Mouse (Mus musculus) G1E (cell line): ENCODE results near the gene Tmem198. TPM values are rescaled to one million over a fixed set of nuclear protein-coding genes. Genes with fewer than 3 reads are reported as not detected.
A peak's percentile ranks its signal among the peaks of the same experiment; 100 is the strongest.

Experiments
- ATAC-seq: 2 replicates; pipeline ENCODE4 v1.8.0; 2016; ENCODE audit warnings: mild to moderate bottlenecking; ENCODE audit not compliant: insufficient number of reproducible peaks, poor library complexity, low FRiP score, severe bottlenecking; ENCODE audit errors: extremely low read depth
- DNase-seq: peaks from one replicate; pipeline ENCODE4 v3.0.0; 2012; ENCODE audit warnings: low spot score
- H3K27me3 ChIP-seq: 2 replicates; pipeline ENCODE4 v1.6.1; 2012; ENCODE audit warnings: mild to moderate bottlenecking, low read length, inconsistent platforms; ENCODE audit not compliant: insufficient read depth
- H3K36me3 ChIP-seq: replicated peaks from 2 replicates; pipeline ENCODE3; 2012; ENCODE audit warnings: mild to moderate bottlenecking, inconsistent platforms
- H3K4me1 ChIP-seq: 2 replicates; pipeline ENCODE4 v1.6.1; 2012; ENCODE audit warnings: low read depth, low read length, inconsistent platforms, mixed read lengths; ENCODE audit not compliant: insufficient read depth
- H3K4me3 ChIP-seq: 2 replicates; pipeline ENCODE4 v1.5.1; 2012; ENCODE audit warnings: low read depth, mild to moderate bottlenecking, inconsistent platforms, low read length, moderate library complexity, mixed read lengths
- H3K9me3 ChIP-seq: replicated peaks from 2 replicates; pipeline ENCODE4 v1.6.1; 2012; ENCODE audit warnings: inconsistent platforms
- CTCF ChIP-seq: IDR thresholded peaks from 2 replicates; pipeline ENCODE4 v1.5.1; 2012; ENCODE audit warnings: low read depth, low read length, inconsistent platforms, mixed read lengths
- GATA1 ChIP-seq: IDR thresholded peaks from 2 replicates; pipeline ENCODE4 v1.6.1; 2012; ENCODE audit warnings: borderline replicate concordance, low read length, inconsistent platforms, mixed read lengths
- GATA2 ChIP-seq: IDR thresholded peaks from 2 replicates; pipeline ENCODE4 v1.6.1; 2012; ENCODE audit warnings: low read depth, low read length, inconsistent platforms, borderline replicate concordance
- POLR2AphosphoS5 ChIP-seq: IDR thresholded peaks from 2 replicates; pipeline ENCODE4 v1.6.1; 2012; ENCODE audit warnings: low read depth, low read length, inconsistent platforms; ENCODE audit not compliant: insufficient replicate concordance
- TAL1 ChIP-seq: conservative IDR thresholded peaks from 2 replicates; pipeline ENCODE4 v1.6.1; 2012; ENCODE audit warnings: low read depth, low read length, inconsistent platforms, mixed read lengths
- polyA plus RNA-seq: library from polyadenylated mRNA; stranded (reverse); fragments of >175 nt; gene quantifications from 2 replicates; pipeline ENCODE4 v1.2.3, GENCODE M21; 2012
- total RNA-seq, 2 experiments: library from RNA; stranded (forward) in 1 of 2; stranded (reverse) in 1 of 2; fragments of 200-1000 nt in 1 of 2; fragments of >200 nt in 1 of 2; fragmentation: Nextera tagmentation in 1 of 2; gene quantifications; 2 replicates each; pipeline ENCODE4 v1.2.3; 2014 to 2017

Tmem198 gene
- total and polyA plus RNA-seq, 3 experiments: 0.30 to 4.0 (median 0.76) TPM

DNA sequence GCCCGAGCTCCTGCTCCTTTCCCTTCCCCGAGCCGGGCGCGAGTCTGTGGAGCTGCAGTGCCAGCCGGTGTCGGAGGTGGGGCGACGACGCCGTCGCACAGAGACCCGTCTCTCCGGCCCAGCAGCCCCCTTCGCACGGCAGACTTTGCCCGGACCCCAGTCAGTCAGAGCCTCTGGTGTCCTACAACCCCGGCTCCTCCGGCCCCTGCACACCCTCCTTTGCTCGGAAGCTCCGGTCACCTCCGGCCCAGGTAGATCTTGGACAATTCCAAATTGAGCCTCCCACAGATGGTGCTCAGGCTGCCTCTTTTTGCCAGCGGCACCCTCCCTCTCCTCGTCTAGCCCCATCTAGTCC lies 280 bp downstream of the Tmem198 start:
- Histone ChIP-seq H3K27me3 (peaks cover 4% of the 10 kb centered on the region; the same call in 1 of the 2 replicates), H3K4me3 (peak overlapping the region; percentile 80), H3K36me3 (peaks cover 38% of the 10 kb centered on the region), H3K4me1 (peaks cover 49% of the 10 kb centered on the region), H3K9me3 (no peaks in the 10 kb centered on the region)
- ATAC-seq: no peak
- DNase-seq: no peak
- TF ChIP-seq CTCF (no peak), POLR2AphosphoS5 (no peak), GATA1 (no peak), TAL1 (no peak), GATA2 (no peak)

DNA sequence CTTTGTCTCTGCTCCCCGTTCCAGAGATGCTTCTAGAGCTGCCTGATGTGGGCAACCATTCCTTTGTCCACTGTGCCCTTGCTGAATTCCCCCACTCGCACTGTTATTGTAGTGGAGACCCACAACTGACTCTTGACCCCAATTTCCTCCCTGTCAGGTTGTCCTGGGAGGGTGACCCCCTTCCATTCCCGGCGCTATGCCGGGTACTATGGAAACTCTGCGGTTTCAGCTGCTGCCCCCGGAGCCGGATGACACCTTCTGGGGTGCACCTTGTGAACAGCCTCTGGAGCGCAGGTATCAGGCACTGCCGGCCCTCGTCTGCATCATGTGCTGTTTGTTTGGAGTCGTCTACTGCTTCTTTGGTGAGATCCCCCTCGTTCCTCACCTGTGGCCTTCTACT lies 704 bp downstream of the Tmem198 start:
- Histone ChIP-seq H3K36me3 (peaks cover 36% of the 10 kb centered on the region), H3K4me1 (peaks cover 44% of the 10 kb centered on the region), H3K27me3 (peaks cover 6% of the 10 kb centered on the region; the same call in 1 of the 2 replicates), H3K4me3 (peak overlapping the region; percentile 80; the same call in 1 of the 2 replicates), H3K9me3 (no peaks in the 10 kb centered on the region)
- no peak for TF ChIP-seq POLR2AphosphoS5
- no peak for TF ChIP-seq GATA1
- no peak for TF ChIP-seq GATA2
- TF ChIP-seq TAL1: no peak
- TF ChIP-seq CTCF: no peak
- no peak for DNase-seq
- ATAC-seq: no peak

DNA sequence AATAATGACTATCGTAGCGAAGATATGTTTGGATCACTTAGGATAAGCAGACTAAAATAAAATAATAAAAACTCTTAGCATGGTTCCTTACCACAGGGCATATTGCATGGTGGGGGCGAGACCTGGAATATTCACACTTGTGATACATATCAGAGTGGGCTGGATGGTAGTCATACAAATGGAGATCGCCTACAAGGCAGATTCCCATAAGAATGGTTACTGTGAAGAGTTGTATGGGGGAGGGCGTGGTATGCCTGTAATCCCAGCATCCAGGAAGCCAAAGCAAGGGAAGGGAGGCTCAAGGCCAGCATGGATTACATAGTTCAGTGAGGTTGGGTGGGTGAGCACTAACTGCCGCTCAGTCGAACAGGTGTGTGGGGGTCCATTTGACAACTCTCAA lies 1.4 kb downstream of the Tmem198 start:
- no peak for TF ChIP-seq TAL1
- TF ChIP-seq POLR2AphosphoS5: no peak
- no peak for TF ChIP-seq CTCF
- no peak for TF ChIP-seq GATA1
- no peak for TF ChIP-seq GATA2
- DNase-seq (no peak), ATAC-seq (no peak)
- peaks cover 8% of the 10 kb centered on the region; the same call in 1 of the 2 replicates for H3K27me3 ChIP-seq
- H3K9me3 ChIP-seq: no peaks in the 10 kb centered on the region
- H3K4me1 ChIP-seq: peaks cover 38% of the 10 kb centered on the region
- H3K36me3 ChIP-seq: peaks cover 31% of the 10 kb centered on the region
- no peak overlapping the region for H3K4me3 ChIP-seq

DNA sequence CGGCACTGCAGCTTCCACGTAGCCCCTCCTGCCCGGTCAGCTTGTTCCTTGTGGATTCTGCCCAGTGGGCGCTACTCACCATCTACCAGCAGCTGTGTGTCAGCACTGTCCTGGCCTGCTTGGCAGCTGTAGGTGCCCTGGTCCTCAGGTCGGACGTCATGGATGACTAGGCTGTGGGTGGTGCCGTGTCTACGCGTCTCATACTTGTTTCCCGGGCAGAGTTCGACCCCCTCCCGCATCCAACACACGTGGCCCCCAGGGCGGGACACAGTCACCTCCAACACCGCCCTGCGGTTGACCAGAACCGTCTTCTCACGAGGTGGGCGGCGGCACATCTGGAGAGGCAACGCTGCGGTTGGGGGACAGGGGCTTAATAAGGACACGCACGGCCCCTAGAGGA lies 7.2 kb downstream of the Tmem198 start:
- DNase-seq: no peak
- H3K4me3 ChIP-seq: 0 out of 2 replicates have a peak overlapping the region, but pooled peaks have one; percentile 14
- no peak for ATAC-seq
- peaks cover 42% of the 10 kb centered on the region for H3K27me3 ChIP-seq
- H3K4me1 ChIP-seq: peaks cover 18% of the 10 kb centered on the region
- peaks cover 12% of the 10 kb centered on the region for H3K36me3 ChIP-seq
- TF ChIP-seq GATA2 (no peak), POLR2AphosphoS5 (no peak), CTCF (no peak), TAL1 (no peak), GATA1 (no peak)
- H3K9me3 ChIP-seq: no peaks in the 10 kb centered on the region

DNA sequence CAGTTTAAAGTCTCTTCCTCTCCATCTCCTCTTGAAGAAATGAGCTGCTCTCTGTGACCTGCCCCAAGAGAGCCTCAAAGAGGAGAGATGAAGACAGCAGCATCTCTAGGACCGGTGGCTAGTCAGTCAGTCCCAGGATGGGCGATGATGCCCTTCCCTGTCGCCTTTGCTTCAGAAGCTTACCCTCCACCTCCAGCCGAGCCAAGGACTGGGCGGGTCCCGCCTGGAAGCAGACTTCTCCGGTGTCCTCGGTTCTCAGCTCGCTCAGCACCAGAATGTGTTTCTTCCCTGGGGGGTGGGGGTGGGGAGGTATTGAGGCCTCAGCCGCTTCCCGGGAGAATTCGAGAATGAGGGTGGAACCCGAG lies 7.7 kb downstream of the Tmem198 start:
- no peak for ATAC-seq
- TF ChIP-seq TAL1: no peak
- no peak for DNase-seq
- H3K4me1 ChIP-seq: peaks cover 18% of the 10 kb centered on the region
- H3K27me3 ChIP-seq: peaks cover 45% of the 10 kb centered on the region
- no peaks in the 10 kb centered on the region for H3K9me3 ChIP-seq
- H3K36me3 ChIP-seq: peaks cover 12% of the 10 kb centered on the region
- H3K4me3 ChIP-seq: no peak overlapping the region; the same call in 1 of the 2 replicates

DNA sequence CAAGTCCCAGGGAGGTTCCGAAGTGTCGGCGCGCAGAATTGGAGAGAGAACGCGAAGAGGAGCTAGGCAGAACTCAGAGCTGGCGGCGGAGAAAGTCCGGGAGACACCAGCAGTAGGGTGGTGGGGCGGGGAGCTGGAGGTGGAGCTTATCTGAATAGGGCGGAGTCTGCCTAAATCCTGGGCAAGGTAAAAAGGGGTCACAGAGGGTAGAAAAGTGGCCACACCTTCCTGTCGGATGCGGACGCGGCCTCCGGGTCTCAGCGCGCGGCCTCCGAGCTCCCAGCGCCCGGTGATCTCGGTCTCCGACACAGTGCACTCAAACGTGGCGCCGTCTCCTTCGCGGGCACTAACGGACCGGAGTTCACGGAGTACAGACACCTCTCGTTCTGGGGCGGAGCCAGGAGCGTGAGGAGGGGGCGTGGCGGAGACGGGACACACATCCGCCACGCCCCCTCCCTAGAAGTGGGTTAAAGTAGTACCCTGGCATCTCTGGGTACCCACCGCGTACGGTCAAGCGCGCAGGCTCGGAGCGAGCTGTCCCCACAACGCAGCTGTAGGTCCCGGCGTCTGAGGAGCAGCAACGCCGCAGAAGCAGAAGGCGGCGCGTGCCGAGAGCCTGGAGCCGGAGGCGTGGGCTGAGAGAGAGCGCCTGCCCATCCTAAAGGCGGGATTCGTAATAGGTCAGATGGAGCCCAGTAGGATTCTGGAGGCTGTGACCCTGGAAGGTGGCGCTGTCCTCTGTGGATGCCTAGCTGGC lies 8.3 kb downstream of the Tmem198 start:
- DNase-seq (no peak), ATAC-seq (no peak)
- Histone ChIP-seq H3K27me3 (peaks cover 46% of the 10 kb centered on the region), H3K9me3 (no peaks in the 10 kb centered on the region), H3K36me3 (peaks cover 8% of the 10 kb centered on the region), H3K4me3 (no peak overlapping the region; the same call in 1 of the 2 replicates), H3K4me1 (peaks cover 15% of the 10 kb centered on the region)
- TF ChIP-seq GATA2: no peak
- TF ChIP-seq GATA1: no peak
- TF ChIP-seq CTCF: no peak
- no peak for TF ChIP-seq POLR2AphosphoS5
- no peak for TF ChIP-seq TAL1
